Mouse (Mus musculus): ENCODE results near the gene Dhx35. TPM values are rescaled to one million over a fixed set of nuclear protein-coding genes. Genes with fewer than 3 reads are reported as not detected.
A peak's percentile ranks its signal among the peaks of the same experiment; 100 is the strongest.

Dhx35 gene
- polyA plus RNA-seq, 1 experiment from 2014 or later, result 12.7 TPM

DNA sequence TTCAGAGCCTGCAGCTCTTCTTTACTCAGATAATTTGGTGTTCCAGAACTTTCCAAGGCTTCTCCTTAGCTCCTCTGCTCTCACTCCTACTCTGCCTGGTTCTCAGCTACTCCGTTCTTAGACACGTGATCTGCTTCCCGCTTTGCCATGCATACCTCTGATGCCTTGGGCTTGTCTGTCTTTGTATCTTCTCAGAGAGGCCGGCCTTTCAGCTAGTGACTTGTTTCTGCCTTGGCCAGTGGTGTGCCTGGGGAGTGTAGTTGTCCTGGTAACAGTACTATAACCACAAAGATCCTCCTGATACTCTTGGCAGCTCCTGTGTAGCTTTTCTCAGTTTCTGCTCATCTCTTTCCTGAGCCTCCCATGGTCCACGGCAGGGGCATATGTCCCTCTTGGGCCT is 38.6 kb downstream of the Dhx35 start:
- Histone ChIP-seq H3K27me3 (replicated peaks; ENCODE audit: control insufficient read depth, insufficient read depth, low read length) (no peaks in the 10 kb centered on the region), H3K4me3 (ENCODE audit: low read length) (no peak overlapping the region), H3K9me3 (ENCODE audit: control insufficient read depth, low read length) (no peaks in the 10 kb centered on the region), H3K4me2 (ENCODE audit: low read depth, low read length) (no peak overlapping the region), H3K36me3 (ENCODE audit: control insufficient read depth, insufficient read depth, low read length) (peaks cover 11% of the 10 kb centered on the region), H3K4me1 (ENCODE audit: control insufficient read depth, insufficient read depth, low read length) (no peaks in the 10 kb centered on the region), H3K27ac (ENCODE audit: low read length) (no peak overlapping the region), H3K9ac (ENCODE audit: low read depth, low read length) (no peak overlapping the region)
- WGBS, result 72% methylated on average over 5 of the region's 5 CpGs
- no peak for ATAC-seq

DNA sequence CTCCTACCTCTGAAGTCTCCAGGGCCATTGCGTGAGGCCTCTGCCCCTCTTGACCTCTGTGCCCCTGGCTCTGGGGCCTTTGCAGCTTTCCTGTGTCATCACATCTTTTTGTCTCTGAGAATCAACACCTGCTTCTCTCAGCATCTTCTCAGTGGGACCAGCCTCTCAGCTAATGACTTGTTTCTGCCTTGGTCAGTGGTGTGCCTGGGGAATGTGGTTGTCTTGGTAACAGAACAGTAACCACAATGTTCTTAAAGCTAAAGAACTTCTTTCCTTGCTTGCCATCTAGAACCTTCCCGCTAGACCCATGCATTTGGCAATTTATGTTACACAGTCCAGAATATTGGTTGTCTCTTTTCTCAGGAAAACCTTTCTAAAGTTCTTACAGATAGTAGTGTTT is 39.0 kb downstream of the Dhx35 start:
- WGBS, result 76% methylated on average over 2 of the region's 2 CpGs

DNA sequence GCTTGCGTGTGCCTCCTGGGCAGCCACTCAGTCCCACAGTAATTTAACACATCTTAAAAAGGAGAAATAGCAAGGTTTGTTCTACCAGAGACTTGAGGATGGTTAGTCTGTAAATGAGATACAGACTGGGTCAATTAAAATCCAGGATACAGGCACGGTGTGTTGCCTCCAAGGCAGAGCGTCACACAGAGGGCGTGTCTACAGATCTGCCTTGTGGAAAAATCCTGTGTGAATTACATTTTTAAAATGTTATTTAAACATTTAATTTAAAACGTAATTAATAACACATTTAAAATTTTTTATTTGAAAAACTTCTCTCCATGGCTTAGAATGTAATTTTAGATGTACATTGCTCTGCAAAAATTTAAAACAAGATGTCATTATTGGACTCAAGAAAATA is 48.7 kb downstream of the Dhx35 start:
- H3K4me3 ChIP-seq (ENCODE audit: low read length), result no peak overlapping the region
- peaks cover 3% of the 10 kb centered on the region; the same call in 1 of the 2 replicates for H3K36me3 ChIP-seq (ENCODE audit: control insufficient read depth, insufficient read depth, low read length)
- H3K9ac ChIP-seq (ENCODE audit: low read depth, low read length), result no peak overlapping the region
- no peaks in the 10 kb centered on the region for H3K4me1 ChIP-seq (ENCODE audit: control insufficient read depth, insufficient read depth, low read length)
- no peak overlapping the region for H3K4me2 ChIP-seq (ENCODE audit: low read depth, low read length)
- no peak for ATAC-seq
- H3K27ac ChIP-seq (ENCODE audit: low read length), result no peak overlapping the region
- 85% methylated on average over 5 of the region's 5 CpGs for WGBS
- H3K27me3 ChIP-seq (replicated peaks; ENCODE audit: control insufficient read depth, insufficient read depth, low read length), result no peaks in the 10 kb centered on the region
- no peaks in the 10 kb centered on the region for H3K9me3 ChIP-seq (ENCODE audit: control insufficient read depth, low read length)

More for the DNA sequence above, 39.0 kb downstream of the Dhx35 start:
- Histone ChIP-seq H3K9me3 (ENCODE audit: control insufficient read depth, low read length) (no peaks in the 10 kb centered on the region), H3K27ac (ENCODE audit: low read length) (no peak overlapping the region), H3K36me3 (ENCODE audit: control insufficient read depth, insufficient read depth, low read length) (peaks cover 11% of the 10 kb centered on the region), H3K4me1 (ENCODE audit: control insufficient read depth, insufficient read depth, low read length) (no peaks in the 10 kb centered on the region), H3K4me2 (ENCODE audit: low read depth, low read length) (no peak overlapping the region), H3K27me3 (replicated peaks; ENCODE audit: control insufficient read depth, insufficient read depth, low read length) (no peaks in the 10 kb centered on the region), H3K4me3 (ENCODE audit: low read length) (no peak overlapping the region), H3K9ac (ENCODE audit: low read depth, low read length) (no peak overlapping the region)
- no peak for ATAC-seq

DNA sequence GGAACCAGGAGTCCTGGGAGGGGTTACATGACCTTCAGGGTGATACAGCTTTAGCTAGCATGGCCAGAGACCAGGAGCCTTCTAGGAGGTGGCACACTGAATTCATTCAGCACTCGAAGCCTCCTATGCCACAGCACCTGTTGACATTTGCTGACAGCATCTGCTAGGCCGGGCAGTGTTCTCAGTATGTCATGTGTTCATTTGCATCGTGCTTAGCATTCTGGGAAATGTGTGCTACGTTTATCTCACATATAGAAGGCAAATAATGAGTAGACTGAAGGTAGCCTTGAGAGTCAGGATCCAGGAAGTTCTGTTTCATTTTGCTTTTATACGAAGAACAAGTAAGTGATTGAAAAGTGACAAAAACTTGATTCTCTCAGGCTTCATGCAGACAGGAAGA is 50.4 kb downstream of the Dhx35 start:
- WGBS, result 83% methylated on average over 5 of the region's 5 CpGs
- ATAC-seq, result no peak

DNA sequence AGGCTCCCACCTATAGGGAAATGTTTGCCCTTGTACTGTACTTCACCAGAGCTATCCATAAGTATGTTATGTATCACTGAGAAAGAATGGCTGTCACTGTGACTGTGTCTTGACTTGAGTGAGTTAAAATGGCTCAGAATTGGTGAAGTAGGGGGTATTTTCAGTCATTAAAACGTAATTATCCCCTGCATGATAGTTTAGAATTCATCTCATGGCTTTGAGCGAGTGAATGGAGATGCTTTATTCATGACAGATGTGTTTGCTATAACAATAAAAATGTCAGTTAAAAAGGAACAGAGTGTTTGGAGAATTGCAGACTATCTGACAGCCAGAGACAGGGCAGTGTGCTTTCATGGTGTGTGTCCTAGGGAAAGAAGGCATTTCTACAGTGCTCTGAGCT is 51.6 kb downstream of the Dhx35 start:
- Histone ChIP-seq H3K9ac (ENCODE audit: low read depth, low read length) (no peak overlapping the region), H3K4me1 (ENCODE audit: control insufficient read depth, insufficient read depth, low read length) (peaks cover 5% of the 10 kb centered on the region; the same call in 1 of the 2 replicates), H3K4me3 (ENCODE audit: low read length) (no peak overlapping the region), H3K27ac (ENCODE audit: low read length) (no peak overlapping the region), H3K4me2 (ENCODE audit: low read depth, low read length) (no peak overlapping the region), H3K27me3 (replicated peaks; ENCODE audit: control insufficient read depth, insufficient read depth, low read length) (no peaks in the 10 kb centered on the region), H3K36me3 (ENCODE audit: control insufficient read depth, insufficient read depth, low read length) (peaks cover 3% of the 10 kb centered on the region; the same call in 1 of the 2 replicates), H3K9me3 (ENCODE audit: control insufficient read depth, low read length) (no peaks in the 10 kb centered on the region)
- 67% methylated on average over 2 of the region's 2 CpGs for WGBS
- no peak for ATAC-seq

More for the DNA sequence above, 50.4 kb downstream of the Dhx35 start:
- Histone ChIP-seq H3K27ac (ENCODE audit: low read length) (no peak overlapping the region), H3K36me3 (ENCODE audit: control insufficient read depth, insufficient read depth, low read length) (peaks cover 3% of the 10 kb centered on the region; the same call in 1 of the 2 replicates), H3K4me2 (ENCODE audit: low read depth, low read length) (no peak overlapping the region), H3K9me3 (ENCODE audit: control insufficient read depth, low read length) (no peaks in the 10 kb centered on the region), H3K4me1 (ENCODE audit: control insufficient read depth, insufficient read depth, low read length) (0 out of 2 replicates have a peak, but pooled peaks cover 3% of the 10 kb centered on the region), H3K27me3 (replicated peaks; ENCODE audit: control insufficient read depth, insufficient read depth, low read length) (no peaks in the 10 kb centered on the region), H3K9ac (ENCODE audit: low read depth, low read length) (no peak overlapping the region), H3K4me3 (ENCODE audit: low read length) (no peak overlapping the region)

DNA sequence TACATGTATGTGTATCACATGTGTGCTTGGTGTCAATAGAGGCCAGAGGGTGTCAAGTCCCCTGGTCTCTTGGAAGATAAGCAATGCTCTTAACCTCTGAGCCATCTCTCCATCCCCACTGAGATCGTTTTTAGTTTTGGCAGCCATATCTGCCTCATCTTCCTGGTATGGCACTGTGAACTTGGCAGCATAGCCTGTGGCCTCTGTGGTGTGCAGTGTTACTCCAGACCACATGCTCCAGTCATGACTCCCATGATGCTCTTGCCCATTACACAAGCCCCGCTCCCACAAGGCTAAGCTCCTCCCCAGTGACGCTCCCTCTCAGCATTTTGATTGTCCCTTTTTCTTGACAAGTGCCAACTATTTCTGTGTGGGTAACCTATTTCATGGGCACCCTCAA is 53.4 kb downstream of the Dhx35 start:
- no peaks in the 10 kb centered on the region for H3K9me3 ChIP-seq (ENCODE audit: control insufficient read depth, low read length)
- no peak overlapping the region for H3K4me3 ChIP-seq (ENCODE audit: low read length)
- H3K4me1 ChIP-seq (ENCODE audit: control insufficient read depth, insufficient read depth, low read length), result peaks cover 5% of the 10 kb centered on the region; the same call in 1 of the 2 replicates
- no peak overlapping the region for H3K9ac ChIP-seq (ENCODE audit: low read depth, low read length)
- no peak for ATAC-seq
- 89% methylated on average over 3 of the region's 3 CpGs for WGBS
- 0 out of 2 replicates have a peak, but pooled peaks cover 3% of the 10 kb centered on the region for H3K36me3 ChIP-seq (ENCODE audit: control insufficient read depth, insufficient read depth, low read length)
- H3K27ac ChIP-seq (ENCODE audit: low read length), result no peak overlapping the region
- no peaks in the 10 kb centered on the region for H3K27me3 ChIP-seq (replicated peaks; ENCODE audit: control insufficient read depth, insufficient read depth, low read length)
- H3K4me2 ChIP-seq (ENCODE audit: low read depth, low read length), result no peak overlapping the region

DNA sequence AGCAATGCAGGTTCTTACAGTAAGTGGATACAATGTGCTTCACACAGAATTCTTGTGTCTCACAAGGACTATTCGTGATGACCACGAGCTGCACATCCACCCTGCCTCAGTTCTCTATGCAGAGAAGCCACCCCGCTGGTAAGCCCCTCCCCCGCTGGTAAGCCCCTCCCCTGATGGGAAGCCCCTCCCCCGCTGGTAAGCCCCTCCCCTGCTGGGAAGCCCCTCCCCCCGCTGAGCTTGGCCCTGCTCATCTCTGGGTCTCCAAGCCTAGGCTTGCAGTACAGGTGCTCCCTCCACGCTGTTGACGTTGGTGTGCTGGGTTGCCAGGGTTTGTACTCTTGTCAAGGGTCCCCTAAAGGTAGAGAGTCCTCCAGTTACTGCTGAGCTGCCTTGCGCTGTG is 54.8 kb downstream of the Dhx35 start:
- no peaks in the 10 kb centered on the region for H3K9me3 ChIP-seq (ENCODE audit: control insufficient read depth, low read length)
- no peak for ATAC-seq
- no peak overlapping the region for H3K27ac ChIP-seq (ENCODE audit: low read length)
- 78% methylated on average over 9 of the region's 9 CpGs for WGBS
- H3K4me2 ChIP-seq (ENCODE audit: low read depth, low read length), result no peak overlapping the region
- H3K9ac ChIP-seq (ENCODE audit: low read depth, low read length), result no peak overlapping the region
- H3K4me3 ChIP-seq (ENCODE audit: low read length), result no peak overlapping the region
- H3K4me1 ChIP-seq (ENCODE audit: control insufficient read depth, insufficient read depth, low read length), result peaks cover 5% of the 10 kb centered on the region; the same call in 1 of the 2 replicates
- no peaks in the 10 kb centered on the region for H3K27me3 ChIP-seq (replicated peaks; ENCODE audit: control insufficient read depth, insufficient read depth, low read length)
- 0 out of 2 replicates have a peak, but pooled peaks cover 3% of the 10 kb centered on the region for H3K36me3 ChIP-seq (ENCODE audit: control insufficient read depth, insufficient read depth, low read length)

DNA sequence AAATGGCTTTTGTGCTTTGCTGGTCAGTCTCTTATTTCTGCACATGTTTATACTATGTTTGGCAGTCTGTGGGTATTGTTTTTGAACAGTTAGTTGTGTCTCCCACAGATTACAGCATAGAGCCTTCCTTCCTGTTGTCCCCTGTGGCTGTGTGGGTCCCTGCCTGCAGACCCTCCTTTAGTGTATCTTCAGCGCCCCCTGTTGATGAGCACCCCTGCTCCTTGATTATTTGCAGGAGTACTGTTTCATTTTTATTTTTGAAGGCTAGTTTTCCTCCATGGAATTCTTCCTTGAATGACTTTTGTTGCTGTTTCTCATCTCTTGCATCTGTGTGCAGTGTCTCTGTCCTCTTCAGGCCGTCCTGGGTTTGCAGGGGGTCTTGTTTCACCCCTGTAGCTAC is 58.0 kb downstream of the Dhx35 start:
- no peak overlapping the region for H3K4me3 ChIP-seq (ENCODE audit: low read length)
- no peak overlapping the region for H3K27ac ChIP-seq (ENCODE audit: low read length)
- 27% methylated on average over 2 of the region's 2 CpGs for WGBS
- H3K9me3 ChIP-seq (ENCODE audit: control insufficient read depth, low read length), result no peaks in the 10 kb centered on the region
- H3K27me3 ChIP-seq (replicated peaks; ENCODE audit: control insufficient read depth, insufficient read depth, low read length), result no peaks in the 10 kb centered on the region
- ATAC-seq, result no peak
- peaks cover 25% of the 10 kb centered on the region for H3K4me1 ChIP-seq (ENCODE audit: control insufficient read depth, insufficient read depth, low read length)
- H3K36me3 ChIP-seq (ENCODE audit: control insufficient read depth, insufficient read depth, low read length), result 0 out of 2 replicates have a peak, but pooled peaks cover 3% of the 10 kb centered on the region
- no peak overlapping the region for H3K9ac ChIP-seq (ENCODE audit: low read depth, low read length)
- no peak overlapping the region for H3K4me2 ChIP-seq (ENCODE audit: low read depth, low read length)

DNA sequence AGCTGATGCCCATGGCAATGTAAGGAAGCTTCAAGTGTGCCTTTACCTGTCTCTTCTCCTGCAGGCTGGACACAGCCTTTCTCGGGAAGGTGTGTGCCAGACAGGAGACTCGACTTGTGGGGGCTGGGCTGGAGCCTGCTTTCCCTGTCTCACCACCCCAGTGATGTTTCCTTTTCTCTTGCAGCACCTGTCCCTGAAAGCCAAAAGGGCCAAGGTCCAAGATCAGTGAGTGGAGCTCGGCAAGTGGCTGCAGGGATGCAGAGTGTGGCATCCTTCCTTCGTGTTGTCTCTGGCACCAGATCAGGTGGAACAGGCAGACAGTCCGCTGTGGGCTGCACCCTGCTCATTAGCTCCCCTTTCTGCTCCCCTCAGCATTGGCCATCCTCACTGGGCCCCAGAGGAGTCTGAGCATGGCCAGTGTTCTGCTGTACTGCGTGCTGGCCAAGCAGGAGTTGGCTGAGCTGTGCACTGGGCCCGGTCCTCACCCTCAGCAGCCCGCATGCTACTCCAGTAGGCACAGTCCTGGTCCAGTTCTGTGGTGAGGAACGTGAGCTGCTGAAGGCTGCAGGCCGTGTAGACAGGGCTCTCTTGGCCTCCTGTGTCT is 62.4 kb downstream of the Dhx35 start:
- peak; percentile 73 for ATAC-seq
- Histone ChIP-seq H3K4me3 (ENCODE audit: low read length) (no peak overlapping the region), H3K4me1 (ENCODE audit: control insufficient read depth, insufficient read depth, low read length) (peaks cover 31% of the 10 kb centered on the region), H3K9ac (ENCODE audit: low read depth, low read length) (peak overlapping the region; percentile 42), H3K4me2 (ENCODE audit: low read depth, low read length) (0 out of 2 replicates have a peak overlapping the region, but pooled peaks have one; percentile 2), H3K9me3 (ENCODE audit: control insufficient read depth, low read length) (no peaks in the 10 kb centered on the region), H3K27ac (ENCODE audit: low read length) (peak overlapping the region; percentile 91), H3K27me3 (replicated peaks; ENCODE audit: control insufficient read depth, insufficient read depth, low read length) (no peaks in the 10 kb centered on the region), H3K36me3 (ENCODE audit: control insufficient read depth, insufficient read depth, low read length) (0 out of 2 replicates have a peak, but pooled peaks cover 3% of the 10 kb centered on the region)
- WGBS, result 61% methylated on average over 10 of the region's 10 CpGs
